Mouse (Mus musculus) kidney, postnatal 25 days (tissue): ENCODE measurements at regions not wholly inside any gene's neighbourhood (a gene's known extent, or its start where the extent isn't known, plus 50 kb on each side); places are given as distances from the start of the nearest gene placed in this dataset.

ENCODE experiments used
- DNase-seq, 2 experiments: peaks; one replicate each; pipeline ENCODE4 v3.0.0; 2021; ENCODE audit warnings: mixed read lengths in 2 of 2

DNA sequence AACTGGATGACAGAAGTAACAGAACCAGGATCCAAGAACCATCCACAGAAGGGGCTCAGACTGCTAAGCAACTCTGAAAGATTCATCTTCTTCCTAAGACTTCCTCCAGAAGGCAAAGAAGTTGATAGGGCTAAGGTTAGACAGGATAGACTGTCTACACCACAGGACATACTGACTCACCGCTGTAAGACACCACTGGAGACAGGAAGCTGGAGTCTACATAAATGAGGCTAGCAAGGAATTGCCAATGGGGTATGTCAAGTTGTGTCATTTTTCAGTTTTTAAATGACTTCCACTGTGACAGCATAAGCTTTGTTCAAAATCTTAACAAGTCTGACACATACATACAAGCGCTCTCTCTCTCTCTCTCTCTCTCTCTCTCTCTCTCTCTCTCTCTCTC, 645.4 kb upstream of the Gm10131 start:
- DNase-seq: no peak

DNA sequence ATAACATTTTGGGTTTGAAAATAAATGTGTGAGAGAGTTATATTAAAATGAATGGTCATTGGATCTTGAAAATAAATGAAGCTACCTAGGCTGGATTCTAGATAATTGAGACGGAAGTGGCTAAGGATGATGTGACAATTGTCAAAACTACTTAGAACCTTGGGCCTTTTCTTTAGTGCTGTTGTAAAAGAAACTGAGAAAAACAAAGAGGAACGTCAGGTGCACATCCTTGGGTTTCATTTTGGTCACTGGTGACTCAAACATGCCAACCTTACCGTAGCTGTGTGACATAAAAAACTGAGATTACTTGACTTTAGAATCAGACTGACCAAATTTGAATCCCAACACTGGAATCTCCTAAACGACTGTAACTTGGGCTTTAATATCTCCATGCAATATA, 644.6 kb upstream of the Gm10131 start:
- DNase-seq: no peak

DNA sequence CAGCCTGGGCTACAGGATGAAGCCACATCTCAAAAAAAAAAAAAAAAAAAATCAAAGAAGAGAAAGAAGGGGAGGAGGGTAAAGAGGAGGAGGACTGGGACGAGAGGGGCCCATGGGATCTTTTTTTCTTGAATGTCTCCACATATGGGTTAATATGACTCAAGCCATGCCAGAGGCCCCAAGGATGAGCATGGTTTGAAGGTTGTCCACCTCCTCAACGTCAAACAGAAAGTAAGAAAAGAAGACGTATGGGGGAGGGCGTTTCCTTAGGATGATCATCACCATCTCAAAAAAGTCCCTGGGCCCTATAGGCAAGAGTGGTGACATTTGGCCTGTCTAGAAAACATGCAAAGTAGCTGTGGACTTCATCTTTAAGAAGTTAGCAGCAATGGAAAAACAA, 643.9 kb upstream of the Gm10131 start:
- DNase-seq: no peak

DNA sequence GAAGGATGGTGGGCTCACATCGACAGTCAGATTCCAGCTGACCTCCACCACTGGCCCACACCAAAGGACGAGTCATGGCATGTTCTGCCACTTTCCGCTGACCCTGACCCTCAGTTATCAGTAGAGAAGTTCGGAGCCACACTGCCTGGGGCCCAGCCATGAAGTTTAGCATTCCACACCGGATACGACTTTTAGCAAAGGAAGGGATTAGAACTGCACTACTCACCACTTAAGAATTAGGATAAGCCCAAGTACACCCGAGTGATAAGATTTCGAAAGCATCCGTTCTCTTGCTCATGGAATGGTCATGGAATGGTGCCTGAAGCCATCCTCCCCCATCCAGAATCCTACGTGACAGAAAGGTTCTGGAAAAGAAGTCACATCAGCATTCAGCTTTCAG, 641.5 kb upstream of the Gm10131 start:
- no peak for DNase-seq

DNA sequence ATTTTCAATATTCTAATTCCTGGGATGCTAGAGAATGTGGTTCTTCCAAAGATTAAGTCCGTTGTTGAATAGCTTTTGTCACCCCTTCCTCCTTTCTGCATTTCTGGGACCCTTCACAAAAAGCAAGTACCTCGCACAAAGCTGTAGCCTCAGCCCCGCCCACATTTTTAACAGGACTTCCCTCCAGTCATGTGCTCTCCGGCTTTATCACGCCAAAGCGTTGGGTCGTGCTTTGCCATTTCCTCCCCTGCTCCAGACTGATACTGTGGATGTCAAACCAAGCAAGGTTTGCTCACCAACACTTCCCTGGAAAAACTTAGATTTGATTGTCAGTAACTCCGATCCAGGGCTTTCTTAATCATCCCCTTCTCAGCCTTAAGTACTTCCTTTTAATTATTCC, 637.0 kb upstream of the Gm10131 start:
- DNase-seq: no peak

- DNase-seq: no peak
Measured at GRCm38 (mm10) chr8:34745706-34746105, 634.2 kb upstream of the Gm10131 start.

GRCm38 (mm10) chr8:34744682-34745081, 633.1 kb upstream of the Gm10131 start:
- no peak for DNase-seq

DNA sequence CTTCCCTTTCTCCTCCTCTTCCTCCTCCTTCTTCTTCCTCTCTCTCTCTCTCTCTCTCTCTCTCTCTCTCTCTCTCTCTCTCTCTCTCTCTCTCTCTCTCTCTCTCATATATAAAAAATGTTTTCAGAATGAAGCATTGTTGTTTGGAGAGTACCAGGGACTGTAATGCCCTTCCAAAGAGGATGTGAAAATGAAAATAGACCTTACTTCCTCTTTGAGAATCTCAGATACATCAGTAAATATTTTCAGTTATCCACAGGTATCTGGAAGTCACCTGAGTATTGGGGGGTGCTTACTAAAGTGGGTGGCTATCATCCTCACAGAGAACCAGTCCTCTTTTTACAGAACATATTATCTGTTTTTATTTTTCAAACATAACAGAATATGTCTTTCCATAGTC, 632.6 kb upstream of the Gm10131 start:
- DNase-seq: no peak

- DNase-seq: no peak
Measured at GRCm38 (mm10) chr8:34743137-34743536, 631.6 kb upstream of the Gm10131 start.

GRCm38 (mm10) chr8:34740836-34741235, 629.3 kb upstream of the Gm10131 start:
- DNase-seq: no peak

DNA sequence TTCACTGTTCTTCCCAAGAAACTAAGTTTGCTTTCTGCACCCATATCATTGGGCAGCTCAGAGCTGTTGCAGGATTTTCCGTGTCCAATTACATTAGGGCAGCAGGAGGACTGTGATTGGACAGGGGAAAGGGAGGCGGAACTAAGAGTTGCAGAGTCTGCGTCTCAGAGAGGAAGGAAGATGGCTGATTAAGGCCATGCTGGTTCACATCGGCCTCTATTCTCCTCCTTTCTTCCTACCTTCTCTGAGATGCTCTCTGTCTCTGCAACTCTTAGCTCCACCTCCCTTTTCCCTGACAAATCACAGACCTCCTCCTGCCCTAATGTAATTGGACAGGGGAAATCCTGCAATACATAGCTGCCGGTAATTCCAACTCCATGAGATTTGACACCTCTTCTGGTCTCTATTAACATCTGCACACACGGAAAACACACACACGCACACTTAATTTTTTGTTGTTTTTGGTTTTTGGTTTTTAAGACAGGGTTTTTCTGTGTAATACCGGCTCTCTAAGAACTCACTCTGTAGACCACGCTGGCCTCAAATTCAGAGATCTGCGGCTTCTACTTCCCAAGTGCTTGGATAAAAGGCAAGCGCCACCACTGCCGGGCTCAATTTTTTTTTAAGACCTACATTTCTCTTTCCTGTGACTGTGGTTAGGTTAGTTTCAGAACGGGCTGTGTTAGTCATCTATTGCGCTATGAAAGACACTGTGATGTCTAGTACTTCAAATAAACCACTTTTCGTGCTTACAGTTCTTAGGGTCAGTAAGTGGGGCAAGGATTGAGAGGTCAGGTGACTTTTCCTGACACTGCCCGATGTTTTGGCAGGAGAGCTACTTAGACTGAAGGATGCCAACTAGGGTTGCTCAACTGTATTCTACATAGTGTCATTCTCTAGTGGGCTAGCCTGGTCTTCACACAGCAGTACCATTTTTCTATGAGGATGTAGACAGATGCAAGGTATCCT, 628.6 kb upstream of the Gm10131 start:
- DNase-seq: no peak

DNA sequence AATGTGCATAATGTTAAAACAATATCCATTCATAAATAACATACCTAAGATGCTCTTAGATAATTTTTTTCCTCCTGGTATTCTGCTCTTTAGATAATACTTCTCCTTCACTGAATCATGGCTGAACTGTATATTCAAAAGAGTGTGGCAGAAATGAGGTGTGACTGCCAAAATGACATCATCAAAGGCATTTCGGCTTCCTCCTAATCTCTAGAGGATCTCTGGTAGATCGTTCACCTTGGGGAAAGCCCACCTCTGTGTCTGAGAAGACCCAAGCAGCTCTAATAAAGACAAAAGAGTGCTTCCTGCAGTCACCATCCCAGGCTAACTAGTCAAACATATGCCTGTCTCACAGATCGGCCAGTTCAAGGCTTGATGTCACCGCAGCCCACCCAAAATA, 624.7 kb upstream of the Gm10131 start:
- DNase-seq: no peak

DNA sequence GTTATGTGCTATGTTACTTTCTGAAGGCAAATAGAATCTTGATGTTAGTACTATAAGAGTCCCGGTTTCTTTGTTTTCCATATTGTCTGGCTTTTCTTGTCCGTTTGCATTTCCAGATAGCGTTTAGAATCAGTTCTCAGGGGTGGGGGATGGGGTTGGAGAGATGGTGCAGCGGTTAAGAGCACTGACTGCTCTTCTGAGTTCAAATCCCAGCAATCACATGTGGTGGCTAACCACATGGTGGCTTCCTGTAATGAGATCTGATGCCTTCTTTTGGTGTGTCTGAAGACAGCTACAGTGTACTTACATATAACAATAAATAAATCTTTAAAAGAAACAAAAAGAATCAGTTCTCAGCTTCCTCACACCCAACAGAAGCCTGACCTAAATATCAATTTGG, 623.5 kb upstream of the Gm10131 start:
- DNase-seq: no peak

DNA sequence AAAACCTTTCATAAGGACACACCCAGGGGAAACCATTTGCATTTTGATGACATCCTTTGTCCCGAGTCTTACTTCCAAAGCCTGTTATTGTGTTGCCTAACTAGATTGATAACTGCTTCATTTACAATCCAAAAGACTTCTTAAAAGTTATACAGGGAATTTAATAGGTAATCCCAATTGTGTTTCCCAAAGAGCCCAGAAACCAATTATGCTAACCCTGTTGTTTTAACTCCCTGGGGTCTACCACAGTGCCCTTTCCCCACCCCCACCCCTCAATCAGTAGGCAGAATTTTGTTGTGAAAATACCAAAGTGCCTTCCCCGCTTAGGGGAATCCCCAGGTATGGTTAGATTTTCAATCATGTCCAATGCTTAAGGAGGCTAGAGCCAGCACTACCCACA, 621.3 kb upstream of the Gm10131 start:
- DNase-seq: no peak

- no peak for DNase-seq
Measured at GRCm38 (mm10) chr8:34732362-34732761, 620.8 kb upstream of the Gm10131 start.

GRCm38 (mm10) chr8:34731096-34731999, 619.8 kb upstream of the Gm10131 start:
- DNase-seq: no peak

GRCm38 (mm10) chr8:34729585-34729984, 618.0 kb upstream of the Gm10131 start:
- no peak for DNase-seq

DNA sequence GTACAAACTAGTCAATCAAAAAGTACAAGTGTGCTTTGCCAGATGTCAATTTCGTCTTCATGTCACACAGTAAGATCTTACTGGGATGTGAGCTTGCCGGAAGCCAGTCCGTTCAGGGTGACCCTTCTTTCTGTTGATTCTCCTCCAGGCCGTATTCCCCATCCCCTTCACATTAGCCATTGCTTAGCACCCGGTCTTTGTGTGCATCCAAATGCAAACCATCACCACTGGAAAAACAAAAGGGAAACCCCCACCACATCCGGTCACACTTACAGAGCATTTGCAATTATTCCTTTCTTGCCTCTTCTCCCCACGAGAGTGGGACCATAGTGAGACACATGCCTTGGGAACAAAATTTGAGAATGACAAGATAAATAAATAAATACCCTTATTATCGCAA, 616.2 kb upstream of the Gm10131 start:
- no peak for DNase-seq

DNA sequence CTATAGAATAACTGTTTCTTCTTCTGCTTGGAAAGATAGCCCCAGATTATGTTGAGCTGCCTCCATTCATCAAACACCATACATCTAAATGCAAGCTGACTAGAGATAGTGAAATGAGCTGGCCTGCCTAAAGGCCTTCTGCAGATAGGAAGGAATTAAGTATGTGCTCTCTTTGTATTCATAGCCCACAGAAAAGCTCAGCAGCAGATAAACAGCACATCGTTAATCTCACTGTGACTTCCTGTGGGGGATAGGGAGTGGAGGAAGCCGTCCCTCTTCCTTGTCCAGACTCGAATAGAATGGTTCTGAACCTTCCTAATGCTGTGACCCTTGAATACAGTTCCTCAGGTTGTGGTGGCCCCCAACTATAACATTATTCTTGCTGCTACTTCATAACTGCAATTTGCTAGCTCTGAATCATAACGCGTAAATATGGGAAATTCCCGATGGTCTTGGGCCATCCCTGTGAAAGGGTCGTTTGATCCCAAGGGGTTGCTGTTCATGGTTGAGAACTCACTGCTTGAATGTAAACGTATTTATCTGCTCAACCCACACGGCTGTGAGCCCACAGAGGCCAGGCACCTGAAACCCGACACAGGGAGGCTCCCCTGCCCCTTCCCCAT, 614.7 kb upstream of the Gm10131 start:
- DNase-seq: no peak

DNA sequence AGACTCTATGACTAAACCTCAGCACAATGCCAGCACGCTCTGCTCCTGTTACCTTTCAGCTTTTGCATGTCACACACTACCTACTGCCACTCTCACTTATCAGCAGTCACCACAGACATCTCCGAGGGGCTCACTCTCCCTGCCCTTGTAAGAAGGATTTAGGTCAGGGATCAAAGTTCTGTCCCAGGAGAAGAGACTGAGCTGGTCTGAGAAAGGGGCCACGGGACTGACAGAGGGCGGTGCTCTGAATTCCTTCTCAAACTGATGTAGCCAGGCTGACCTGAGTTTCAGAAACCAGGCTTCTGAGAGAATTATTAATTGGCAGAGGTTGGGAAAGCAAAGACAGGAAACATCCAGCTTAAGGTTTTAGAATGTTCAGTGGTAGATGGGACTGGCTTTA, 614.0 kb upstream of the Gm10131 start:
- no peak for DNase-seq

DNA sequence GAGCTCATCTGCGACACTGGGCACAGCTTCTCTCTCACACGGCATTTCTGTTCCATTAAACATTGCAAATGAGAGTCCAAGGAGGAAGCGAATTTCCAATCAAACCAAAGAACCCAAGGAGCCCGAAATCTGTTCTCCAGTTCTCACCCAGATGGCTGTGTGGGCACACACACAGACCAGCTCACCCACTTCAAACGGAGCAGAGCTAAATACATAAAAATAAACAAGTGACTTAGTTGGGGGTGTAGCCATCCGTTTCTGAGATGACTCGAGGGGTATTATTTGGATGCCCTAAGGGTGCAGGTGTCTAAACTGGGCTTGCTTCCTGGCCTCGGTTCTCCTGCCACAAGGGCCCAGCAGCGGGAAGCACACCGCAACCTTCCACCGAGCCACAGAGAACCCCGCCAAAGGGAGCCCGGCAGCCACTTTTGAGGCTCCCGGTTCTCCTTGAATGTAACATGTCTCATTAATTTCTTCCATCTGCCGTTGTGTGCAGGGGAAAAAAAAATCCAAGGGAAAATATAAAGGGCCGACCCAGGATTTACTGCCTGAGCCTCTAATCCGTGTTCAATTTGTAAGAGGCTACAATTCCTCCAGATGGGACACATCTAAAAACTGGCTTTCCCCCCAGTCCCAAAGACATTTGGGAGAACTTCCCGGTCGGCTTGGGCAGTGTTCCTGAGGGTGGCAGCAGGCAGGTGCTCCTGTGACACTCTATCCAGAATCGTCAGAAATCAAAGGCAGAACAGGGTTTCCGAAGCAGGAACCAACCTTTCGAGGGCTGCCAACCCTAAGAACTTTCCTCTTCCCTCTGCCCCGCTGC, 598.6 kb upstream of the Gm10131 start:
- DNase-seq: no peak

DNA sequence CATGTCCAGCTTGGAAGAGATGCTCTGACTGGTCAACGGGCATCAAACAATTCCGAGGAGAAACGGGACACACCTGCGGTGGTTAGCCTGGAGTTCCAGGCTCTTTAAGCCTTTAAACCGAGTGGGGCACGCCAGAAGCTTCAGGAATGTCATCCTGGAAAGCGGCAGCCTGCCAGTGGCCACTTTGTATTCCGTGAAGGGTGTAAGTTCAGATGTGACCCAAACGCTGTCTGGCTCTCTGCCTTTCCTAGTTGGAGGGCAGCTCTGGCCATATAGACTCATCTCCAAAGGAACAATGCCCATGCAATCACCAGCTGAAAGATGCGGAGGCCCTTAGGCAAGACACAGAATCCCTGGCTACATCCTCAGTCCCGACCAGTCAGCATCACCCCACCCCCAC, 597.8 kb upstream of the Gm10131 start:
- DNase-seq: peak in 1 of 2 experiments; percentile 9
